Mouse (Mus musculus): ENCODE results near the gene Spag17. TPM values are rescaled to one million over a fixed set of nuclear protein-coding genes. Genes with fewer than 3 reads are reported as not detected.
A peak's percentile ranks its signal among the peaks of the same experiment; 100 is the strongest.
"Not testable (repeated sequence)": the region's sequence is repeated elsewhere in the genome, so short reads cannot be mapped to it uniquely, and the experiment has no call there.

Gene Spag17
- under 1 TPM; 0.17 to 0.35 TPM for total RNA-seq (2021)

DNA sequence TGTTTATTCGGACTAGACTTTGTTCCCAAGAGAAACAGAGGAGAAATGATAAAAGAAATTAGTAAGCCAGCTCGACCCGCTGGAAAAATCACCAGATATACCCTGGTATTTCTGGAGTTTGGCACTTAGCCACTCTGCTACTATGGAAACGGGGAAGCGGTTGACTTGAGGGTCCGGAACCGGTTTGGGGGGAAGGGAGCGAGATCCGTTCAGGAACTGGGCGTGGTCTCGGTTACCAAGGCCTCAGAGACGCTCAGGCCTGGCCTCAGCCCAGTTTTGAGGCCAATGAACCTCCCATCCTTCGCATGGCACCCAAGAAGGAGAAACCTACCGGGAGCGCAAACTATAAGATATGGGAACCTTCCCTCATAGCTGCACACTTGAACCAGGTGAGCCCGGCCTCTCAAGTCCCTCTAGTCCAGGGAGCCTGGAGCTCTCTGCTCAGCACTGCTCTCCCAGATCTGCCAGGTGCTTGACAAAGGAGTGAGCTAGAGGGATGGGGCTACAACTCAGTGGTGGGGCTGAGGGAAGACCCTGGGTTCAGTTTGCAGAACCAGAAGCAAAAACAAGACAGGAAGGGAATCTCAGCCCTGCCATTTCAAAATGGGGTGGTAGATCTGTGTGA is at the start of gene Spag17:
TSS of gene Spag17 (plus strand) at position 220 of the 625 bp plus-strand sequence.
- DNase-seq: peak in 1 of 2 experiments; percentile 6

GRCm38 (mm10) chr3:99842333-99842732 is 42.9 kb upstream of the Spag17 start:
- DNase-seq: no peak

- no peak for DNase-seq
Measured at GRCm38 (mm10) chr3:99842808-99843207, 42.4 kb upstream of the Spag17 start.

DNA sequence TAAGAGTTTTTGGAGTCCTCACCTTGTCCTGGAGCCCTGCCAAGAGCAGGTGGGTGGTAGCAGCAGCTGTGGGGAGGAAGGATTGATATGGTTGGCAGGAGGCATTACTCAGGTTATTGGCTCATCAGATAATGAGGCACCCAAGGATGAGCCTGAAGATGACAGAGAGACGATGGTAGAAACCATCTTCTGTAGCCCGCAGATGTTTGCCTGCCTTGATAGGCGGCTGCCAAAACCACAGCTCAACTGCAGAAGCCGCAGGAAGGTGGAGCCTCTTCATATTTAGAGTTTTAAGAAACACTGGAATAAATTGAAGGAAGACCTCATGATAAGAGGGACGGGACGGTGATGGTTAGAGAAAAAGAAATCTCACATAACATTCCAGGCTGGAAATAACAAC is 42.0 kb upstream of the Spag17 start:
- DNase-seq: no peak

- no peak for DNase-seq
Measured at GRCm38 (mm10) chr3:99850926-99851325, 34.3 kb upstream of the Spag17 start.

DNA sequence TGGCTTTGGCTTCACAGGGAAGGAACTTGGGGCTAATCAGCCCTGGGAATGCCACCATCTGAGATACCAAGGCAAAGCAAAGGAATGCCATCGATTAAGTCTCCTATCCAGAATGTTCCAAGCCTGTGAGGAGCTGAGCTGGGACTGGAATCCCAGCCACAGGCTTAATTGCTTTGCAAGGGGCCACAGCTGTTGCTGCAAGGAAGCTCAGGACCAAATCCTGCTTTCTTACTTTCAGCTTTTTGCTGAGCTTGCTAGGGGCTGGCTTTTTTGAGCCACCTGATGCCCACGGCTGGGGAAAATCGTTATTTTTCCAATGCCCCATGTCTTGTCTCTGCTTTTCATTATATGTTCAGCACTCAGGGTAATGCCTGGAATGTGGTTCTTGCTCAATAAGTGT is 30.6 kb upstream of the Spag17 start:
- no peak for DNase-seq

GRCm38 (mm10) chr3:99858922-99859321 is 26.3 kb upstream of the Spag17 start:
- DNase-seq: no peak

GRCm38 (mm10) chr3:99864706-99865105 is 20.5 kb upstream of the Spag17 start:
- DNase-seq: no peak

GRCm38 (mm10) chr3:99875137-99875536 is 10.1 kb upstream of the Spag17 start:
- DNase-seq: no peak

DNA sequence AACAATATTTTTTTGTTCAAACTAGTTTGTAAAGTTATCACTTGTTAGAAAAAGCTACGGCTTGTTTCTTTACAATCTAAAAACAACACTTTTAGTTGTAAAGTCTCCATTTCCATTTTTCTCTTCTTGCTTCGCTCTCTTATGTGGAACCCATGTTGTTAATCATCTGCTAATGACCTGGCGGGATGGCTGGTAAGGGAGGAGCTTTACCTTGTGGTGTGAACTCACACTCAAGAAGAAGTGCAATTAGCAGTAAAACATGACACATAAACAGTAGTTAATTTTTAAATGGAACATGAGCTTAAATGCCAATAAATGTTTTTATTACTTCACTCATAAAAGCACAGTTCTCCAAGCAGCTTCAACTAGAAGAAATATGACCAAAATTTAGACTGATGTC is 3.7 kb upstream of the Spag17 start:
- DNase-seq: no peak

- no peak for DNase-seq
Measured at GRCm38 (mm10) chr3:99883988-99884564, 1.1 kb upstream of the Spag17 start.

DNA sequence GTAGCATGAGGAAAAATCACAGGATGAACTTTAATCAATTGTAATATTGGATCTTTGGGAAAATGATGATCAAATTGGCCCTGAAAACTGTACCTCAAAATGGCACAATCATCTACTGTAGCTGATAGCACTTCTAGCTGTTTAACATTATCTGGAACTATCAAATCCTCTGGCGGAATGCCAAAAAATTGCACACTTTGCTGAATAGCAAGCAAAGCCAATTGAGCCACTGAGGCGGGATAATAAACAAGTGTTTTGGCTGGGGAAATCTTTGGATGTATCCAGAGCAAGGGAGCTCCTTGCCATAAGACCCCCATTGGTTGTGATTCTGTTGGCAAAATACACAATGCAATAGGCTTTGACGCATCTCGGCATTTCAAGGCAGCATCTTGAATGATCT is 9.5 kb downstream of the Spag17 start:
- not testable (repeated sequence) for DNase-seq

DNA sequence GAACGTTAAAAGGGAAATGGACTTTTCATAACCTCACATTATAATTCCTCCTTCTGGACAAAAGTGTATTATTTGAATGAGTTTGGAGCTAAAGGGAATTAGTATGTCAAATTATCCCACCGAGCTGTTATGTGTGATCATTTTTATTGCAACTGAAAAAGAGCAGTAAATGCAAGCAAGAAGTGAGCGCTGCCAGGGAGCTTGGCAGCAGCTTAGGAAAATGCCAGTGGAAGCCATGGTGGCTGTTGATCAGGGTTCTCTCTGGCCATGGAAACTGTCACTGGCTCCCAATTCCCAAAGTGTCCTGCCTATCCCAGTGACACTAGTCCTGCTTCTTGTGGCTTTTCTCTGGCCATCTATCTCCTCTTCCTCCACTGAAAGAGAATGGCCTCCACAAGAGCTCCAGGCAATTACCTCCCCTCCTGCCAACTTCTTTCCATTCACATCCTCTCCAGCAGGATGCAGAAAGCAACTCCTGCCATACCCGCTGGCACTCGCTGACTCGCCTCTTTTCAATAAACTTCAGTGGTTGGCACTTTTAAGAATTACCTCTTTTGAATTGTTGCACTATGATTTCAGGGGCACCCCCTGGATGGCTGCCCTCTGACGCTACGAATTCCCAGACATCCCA is 28.7 kb downstream of the Spag17 start:
- no peak for DNase-seq

DNA sequence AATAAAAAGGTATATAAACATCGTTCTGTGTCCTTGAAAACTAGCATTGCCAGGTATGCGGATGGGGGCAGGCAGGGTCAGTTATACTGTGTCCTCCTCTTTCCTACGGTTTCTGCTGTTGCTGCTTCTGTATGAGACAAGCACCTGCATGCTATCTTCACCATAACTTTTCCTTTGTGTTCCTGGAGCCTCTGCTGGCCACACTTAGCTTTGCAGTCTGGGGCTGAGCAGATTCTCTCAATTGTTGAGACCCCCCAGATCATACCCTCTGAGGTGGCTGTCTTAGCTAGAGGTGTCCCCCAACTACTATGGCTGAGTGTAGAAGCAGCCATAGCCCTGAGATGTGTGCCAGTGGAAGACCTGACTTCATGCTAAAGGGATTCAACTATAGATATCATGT is 37.7 kb downstream of the Spag17 start:
- DNase-seq: no peak

DNA sequence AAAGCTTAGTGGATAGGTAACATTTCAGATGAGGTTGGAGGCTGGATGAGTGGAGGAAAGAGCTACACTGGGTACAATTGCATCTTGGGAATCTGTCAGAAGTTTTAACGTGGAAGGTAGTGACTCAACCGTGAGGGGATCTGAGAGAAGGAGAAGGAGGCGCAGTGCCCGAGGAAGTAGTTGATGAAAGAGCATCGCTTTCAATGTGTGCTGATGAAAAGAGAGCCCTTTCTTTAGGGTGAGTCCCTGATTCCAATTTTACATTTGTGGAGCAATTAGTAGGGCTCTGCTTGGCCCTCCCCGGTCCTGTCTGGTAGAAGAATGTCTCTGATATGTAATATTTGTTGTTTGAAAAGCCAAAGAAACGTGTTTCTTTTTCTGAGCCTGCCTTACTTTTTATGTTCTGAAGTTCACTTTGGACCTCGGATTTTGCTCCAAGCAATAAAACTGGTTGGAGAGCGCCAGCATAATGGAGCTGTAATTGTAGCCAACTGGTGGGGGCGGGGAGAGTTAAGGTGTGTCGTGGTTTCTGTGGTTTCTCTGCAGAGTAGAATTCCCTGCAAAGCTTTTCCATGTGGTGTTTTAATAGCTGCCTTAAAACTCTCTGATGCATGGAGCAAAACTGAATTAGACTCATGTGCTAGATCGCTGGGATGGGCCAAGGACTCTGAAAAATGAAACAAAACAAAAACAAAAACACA is 45.9 kb downstream of the Spag17 start:
- no peak for DNase-seq

DNA sequence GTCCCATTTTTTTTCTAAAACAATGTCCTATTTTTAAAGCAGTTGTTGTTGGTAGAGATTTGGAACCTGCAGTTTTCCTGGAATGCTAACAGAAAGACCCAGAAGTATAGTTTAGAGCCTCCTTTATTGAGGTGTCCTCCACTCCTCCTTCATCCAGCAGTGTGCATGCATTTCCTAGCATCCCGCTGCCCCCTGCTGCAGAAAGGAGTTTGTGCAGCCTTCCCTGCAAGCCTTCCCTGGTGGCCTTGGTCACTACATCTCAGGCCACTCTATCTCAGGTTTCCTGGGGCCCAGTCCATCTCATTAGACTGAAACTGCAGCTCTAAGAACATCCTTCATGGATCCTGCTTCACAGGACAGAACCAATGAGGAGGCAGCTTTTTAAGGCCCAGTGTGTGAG is 51.0 kb downstream of the Spag17 start:
- no peak for DNase-seq

DNA sequence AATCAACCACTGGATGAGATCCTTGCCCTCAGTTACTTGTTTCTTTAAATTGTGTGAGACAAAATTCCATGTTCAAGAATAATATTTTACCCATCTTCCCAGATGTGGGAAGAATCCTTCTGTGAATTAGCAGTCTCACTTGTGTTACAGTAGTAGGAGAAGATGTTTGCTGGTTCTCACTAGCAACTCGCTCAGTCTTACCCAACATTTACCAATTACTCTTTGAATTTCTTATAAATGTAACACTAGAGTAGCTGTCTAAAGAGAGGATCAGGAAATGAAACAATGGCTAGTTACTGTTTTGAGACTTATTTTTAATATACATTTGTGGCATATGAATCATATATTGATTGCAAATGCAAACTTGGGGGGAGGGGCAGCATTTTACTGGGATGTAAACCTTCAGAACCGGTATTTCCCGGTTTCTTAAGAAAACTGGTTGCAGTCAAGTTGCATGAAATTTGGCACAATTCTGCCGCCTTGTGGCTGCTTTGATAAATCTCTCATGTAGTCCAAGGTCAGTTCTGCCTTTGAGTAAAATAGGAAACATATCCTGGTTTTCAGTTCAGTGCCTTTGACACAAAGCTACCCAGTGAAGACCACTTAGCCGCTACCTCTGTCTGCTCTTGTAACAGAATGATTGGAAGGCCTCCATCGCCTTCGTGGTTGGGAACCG is 53.5 kb downstream of the Spag17 start:
- peak; percentile 19 to 31 for DNase-seq

- no peak for DNase-seq
Measured at GRCm38 (mm10) chr3:99945171-99945570, 60.0 kb downstream of the Spag17 start.

- no peak for DNase-seq
Measured at GRCm38 (mm10) chr3:99954039-99954602, 68.9 kb downstream of the Spag17 start.

DNA sequence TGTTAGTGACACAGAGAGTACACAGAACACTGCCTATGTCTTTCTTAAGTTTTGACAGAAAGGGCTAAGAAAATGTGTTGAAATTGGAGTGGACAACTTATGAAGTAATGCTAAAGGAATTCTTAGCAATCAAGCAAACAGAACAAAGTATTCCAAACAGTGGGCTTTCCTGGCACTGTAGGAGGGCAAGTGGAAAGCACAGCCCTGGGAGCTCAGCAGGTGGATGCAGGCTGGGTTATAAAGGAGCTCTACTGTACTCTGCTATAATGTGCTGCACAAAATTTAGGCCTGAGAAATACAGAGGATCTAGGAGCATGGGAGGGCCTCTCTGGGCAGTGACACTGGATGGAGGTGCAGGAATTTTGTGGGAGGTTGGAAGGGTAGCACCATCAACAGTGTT is 71.3 kb downstream of the Spag17 start:
- no peak for DNase-seq

GRCm38 (mm10) chr3:99959805-99960485 is 74.7 kb downstream of the Spag17 start:
- DNase-seq: no peak

GRCm38 (mm10) chr3:99964345-99964744 is 79.1 kb downstream of the Spag17 start:
- no peak for DNase-seq
